Mouse (Mus musculus) urinary bladder, postnatal 25 days (tissue): ENCODE measurements around the gene Uba7.
A peak's percentile ranks its signal among the peaks of the same experiment; 100 is the strongest.
"Not testable (repeated sequence)": the region's sequence is repeated elsewhere in the genome, so short reads cannot be mapped to it uniquely, and the experiment has no call there.

Experiments used
- DNase-seq: peaks from one replicate; pipeline ENCODE4 v3.0.0; 2022; ENCODE audit warnings: low spot score

The Uba7 gene

DNA sequence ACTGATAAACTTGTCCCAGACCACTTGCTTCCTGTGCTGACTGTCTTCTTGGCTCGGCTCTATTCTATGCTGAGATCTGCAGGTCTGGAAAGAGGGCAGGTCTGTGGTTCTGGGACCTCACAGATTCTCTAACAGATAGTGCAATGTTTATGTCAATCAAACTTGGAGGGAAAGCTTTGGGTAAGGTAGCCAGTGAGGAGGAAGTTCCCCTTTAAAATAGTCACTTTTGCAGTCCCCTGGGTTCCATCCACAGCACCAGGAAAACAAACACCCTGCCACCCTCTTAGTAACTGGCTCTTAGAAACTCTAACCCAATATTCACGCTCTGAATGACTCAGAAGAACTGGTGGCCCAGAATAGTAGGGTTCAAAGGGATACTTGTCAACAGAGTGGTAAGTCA, 19.2 kb downstream of the Uba7 start:
- no peak for DNase-seq

DNA sequence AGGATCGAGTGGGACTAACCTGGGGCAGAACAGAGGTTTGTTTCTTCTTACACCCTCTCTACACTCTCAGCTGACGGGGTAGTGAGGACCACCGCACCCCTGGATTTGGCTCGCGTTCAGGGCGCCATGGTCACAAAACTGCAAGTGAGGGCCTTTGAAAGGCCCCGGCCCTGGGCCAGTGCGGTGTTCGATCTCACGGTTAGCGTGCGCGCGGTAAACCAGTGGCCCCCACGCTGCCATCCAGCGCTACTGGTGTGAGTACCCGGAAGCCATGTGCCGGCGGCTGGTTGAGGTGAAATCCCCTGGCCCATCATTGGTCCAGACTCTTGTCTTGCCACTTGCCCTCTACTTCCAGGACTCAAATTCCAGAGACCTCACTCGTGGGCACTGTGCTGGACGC, 20.2 kb downstream of the Uba7 start:
- DNase-seq = no peak

DNA sequence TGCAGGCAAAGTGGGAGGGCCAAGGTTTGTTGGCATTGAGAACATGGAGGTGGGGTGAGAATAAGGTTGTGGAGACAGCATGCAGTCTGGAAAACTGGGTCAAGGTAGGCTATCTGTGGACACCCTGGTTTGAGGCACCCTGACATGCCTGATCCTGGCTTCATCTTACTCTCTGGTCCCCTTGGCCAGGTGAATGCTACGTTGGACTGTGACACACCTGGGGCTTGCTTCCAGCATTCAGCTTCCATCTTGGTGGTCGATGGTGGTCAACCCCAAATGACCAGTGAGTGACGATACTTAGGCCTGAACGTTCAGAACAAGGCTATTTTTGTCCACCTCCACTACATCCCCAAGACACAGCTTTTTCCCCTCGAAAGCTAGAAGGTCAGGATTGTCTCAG, 20.7 kb downstream of the Uba7 start, which contains the start of gene Gm20662:
Gm20662 (plus strand) TSS at position 301 of the 400 bp plus-strand sequence.
- no peak for DNase-seq

GRCm38 (mm10) chr9:108001922-108002770, 26.8 kb downstream of the Uba7 start, which contains the start of gene Ip6k1:
Gene Ip6k1, plus strand, starts transcription at chr9:108002501.
- DNase-seq = peak; percentile 100

DNA sequence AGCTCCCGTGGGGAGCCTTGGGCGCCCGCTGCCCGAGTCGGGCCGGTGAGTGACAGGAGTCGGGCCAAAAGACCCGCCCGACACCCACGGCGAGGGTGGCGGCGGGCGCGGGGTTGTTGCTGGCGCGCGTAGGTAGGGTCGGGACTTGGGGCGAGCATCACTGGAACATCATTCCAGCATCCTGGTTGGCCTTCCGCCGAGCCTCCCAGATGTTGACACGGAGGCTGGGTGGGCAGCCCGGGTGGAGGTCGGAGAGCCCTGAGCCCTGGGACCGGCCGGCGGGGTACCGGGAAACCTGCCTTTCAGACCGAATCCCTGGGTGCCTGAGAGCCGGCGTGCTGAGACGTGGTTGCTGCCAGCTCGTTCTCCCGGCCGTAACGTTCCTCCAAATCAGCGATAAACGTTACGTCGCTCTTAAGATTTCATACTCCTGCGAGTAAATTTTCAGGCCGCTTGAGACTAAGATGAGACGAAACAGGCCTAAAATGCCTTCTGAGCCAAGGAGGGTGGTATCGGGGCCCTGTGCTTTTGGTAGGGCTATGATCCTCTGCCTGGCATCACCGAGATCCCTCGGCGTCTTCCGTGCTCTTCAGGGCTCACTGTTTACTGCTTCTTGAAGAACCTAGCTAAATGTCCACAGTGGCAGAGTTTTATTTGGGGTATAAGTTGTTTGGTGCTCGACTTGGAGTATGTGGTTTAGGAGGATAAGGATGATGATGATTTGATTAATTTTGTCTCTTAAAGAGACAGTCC, 27.6 kb downstream of the Uba7 start:
- no peak for DNase-seq

- DNase-seq = no peak
These were observed 28.2 kb downstream of the Uba7 start for GRCm38 (mm10) chr9:108003531-108003890.

GRCm38 (mm10) chr9:108008041-108008440, 32.7 kb downstream of the Uba7 start:
- no peak for DNase-seq

- no peak for DNase-seq
These were observed 35.1 kb downstream of the Uba7 start for GRCm38 (mm10) chr9:108010385-108010784.

- DNase-seq = not testable (repeated sequence)
These were observed 38.3 kb downstream of the Uba7 start for GRCm38 (mm10) chr9:108013577-108013976.

- DNase-seq = no peak
These were observed 41.8 kb downstream of the Uba7 start for GRCm38 (mm10) chr9:108017127-108017526.

DNA sequence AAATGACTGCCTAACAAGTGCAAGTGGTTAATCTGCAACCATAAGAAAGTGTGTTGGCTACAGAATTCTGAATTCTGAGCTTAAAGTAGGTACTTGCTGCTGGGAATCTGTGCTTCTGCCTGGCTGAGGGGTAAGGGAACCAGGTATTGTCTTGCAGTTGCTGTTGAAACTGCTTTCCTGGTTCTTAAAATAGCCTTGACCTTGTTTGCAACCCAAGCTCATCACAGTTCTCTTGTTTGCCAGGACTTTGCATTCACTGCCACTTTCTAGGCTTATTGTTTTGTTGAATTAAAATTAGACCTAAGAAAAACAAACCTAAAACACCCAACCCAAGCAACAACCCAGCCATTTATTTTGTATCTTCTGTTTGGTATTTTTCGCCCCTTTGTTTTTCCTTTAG, 45.4 kb downstream of the Uba7 start:
- no peak for DNase-seq

- DNase-seq = no peak
These were observed 47.9 kb downstream of the Uba7 start for GRCm38 (mm10) chr9:108023216-108023615.

DNA sequence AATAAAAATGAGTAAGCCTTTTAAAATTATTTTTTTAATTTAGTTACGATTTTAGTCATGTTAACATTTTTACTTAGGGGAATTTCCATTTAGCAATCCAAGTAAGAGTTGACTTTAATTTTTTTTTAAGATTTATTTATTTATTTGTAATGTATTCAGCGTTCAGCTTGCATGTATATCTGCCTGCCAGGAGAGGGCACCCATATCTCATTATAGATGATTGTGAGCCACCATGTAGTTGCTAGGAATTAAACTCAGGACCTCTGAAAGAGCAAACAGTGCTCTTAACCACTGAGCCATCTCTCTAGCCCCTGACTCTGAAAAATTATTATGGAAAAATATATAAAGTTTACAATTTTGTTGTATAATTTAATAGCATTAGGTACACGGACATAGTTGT, 51.3 kb downstream of the Uba7 start:
- no peak for DNase-seq

DNA sequence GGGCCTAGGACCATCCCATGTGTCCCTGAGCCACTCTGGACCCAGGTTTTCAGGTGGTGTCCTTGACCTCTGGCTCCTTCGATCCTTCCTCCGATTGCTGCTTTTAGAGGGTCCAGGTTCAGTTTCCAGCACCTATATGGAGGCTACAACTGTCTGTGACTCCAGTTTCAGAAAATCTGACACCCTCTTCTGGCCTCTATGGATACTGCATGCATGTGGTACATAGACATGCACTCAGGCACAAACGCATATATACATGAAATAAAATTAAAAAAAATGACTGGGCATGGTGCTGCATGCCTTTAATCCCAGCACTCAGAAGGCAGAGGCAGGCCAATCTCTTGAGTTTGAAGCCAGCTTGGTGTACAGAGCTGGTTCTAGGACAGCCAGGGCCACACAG, 52.6 kb downstream of the Uba7 start:
- no peak for DNase-seq

- no peak for DNase-seq
These were observed 56.8 kb downstream of the Uba7 start for GRCm38 (mm10) chr9:108032126-108032525.
